Mouse (Mus musculus): ENCODE data around the gene Prokr2. TPM values are rescaled to one million over a fixed set of nuclear protein-coding genes. Genes with fewer than 3 reads are reported as not detected.

Prokr2 gene
- polyA plus RNA-seq, 1 experiment from 2014 or later: not detected

Other genes with a start within 250 kb of the Prokr2 start
- 42.4 to 55.7 TPM (median 53.2 TPM) in 3 replicates for gene Slc23a2, start 240.3 kb downstream of the Prokr2 start, polyA plus RNA-seq (2018)
- 48.4 to 82.0 TPM (median 65.1 TPM) in 3 replicates for gene Tmem230, start 137.6 kb downstream of the Prokr2 start, polyA plus RNA-seq (2018)
- 211 to 931 TPM (median 452 TPM) in 3 replicates for gene Pcna, start 132.1 kb downstream of the Prokr2 start, polyA plus RNA-seq (2018)
- gene Cds2, start 122.3 kb downstream of the Prokr2 start, polyA plus RNA-seq (2018): 27.8 to 48.0 TPM (median 34.4 TPM) in 3 replicates
- gene Gpcpd1, start 202.3 kb upstream of the Prokr2 start, polyA plus RNA-seq (2018): 32.8 to 48.7 TPM (median 39.6 TPM) in 3 replicates